Mouse (Mus musculus) liver, postnatal 0 days (tissue): ENCODE data around the gene Fam71b. TPM values are rescaled to one million over a fixed set of nuclear protein-coding genes. Genes with fewer than 3 reads are reported as not detected.

ENCODE experiments used
- ATAC-seq: fragments of 200-750 bp; cut with Nextera tagmentation; 2 replicates; pipeline ENCODE4 v1.8.0; 2017; ENCODE audit warnings: mild to moderate bottlenecking, moderate library complexity
- DNase-seq: peaks from one replicate; pipeline ENCODE4 v3.0.0-alpha.2; 2016
- H3K27ac ChIP-seq: fragments of 300-500 bp; sonication (generic); 2 replicates; pipeline ENCODE4 v1.5.1; 2014; ENCODE audit warnings: antibody characterized with exemption, moderate library complexity, mild to moderate bottlenecking, low read depth
- H3K27me3 ChIP-seq: fragments of 300-500 bp; sonication (generic); 2 replicates; pipeline ENCODE4 v1.6.1; 2014; ENCODE audit warnings: low read length, control low read depth, mixed read lengths; ENCODE audit not compliant: insufficient read depth
- H3K36me3 ChIP-seq: fragments of 300-500 bp; sonication (generic); replicated peaks from 2 replicates; pipeline ENCODE4 v1.6.1; 2014; ENCODE audit warnings: mild to moderate bottlenecking, control low read depth, low read length, moderate library complexity, mixed read lengths; ENCODE audit not compliant: insufficient read depth
- H3K4me1 ChIP-seq: fragments of 300-500 bp; sonication (generic); 2 replicates; pipeline ENCODE4 v1.6.1; 2014; ENCODE audit warnings: antibody characterized with exemption, mild to moderate bottlenecking, control low read depth; ENCODE audit not compliant: insufficient read depth
- H3K4me2 ChIP-seq: fragments of 300-500 bp; sonication (generic); 2 replicates; pipeline ENCODE4 v1.6.1; 2014; ENCODE audit warnings: low read depth, mild to moderate bottlenecking, low read length, moderate library complexity, mixed read lengths
- H3K4me3 ChIP-seq: fragments of 300-500 bp; sonication (generic); 2 replicates; pipeline ENCODE4 v1.5.1; 2014; ENCODE audit warnings: low read depth, low read length
- H3K9ac ChIP-seq: fragments of 300-500 bp; sonication (generic); replicated peaks from 2 replicates; pipeline ENCODE4 v1.6.1; 2014; ENCODE audit warnings: mild to moderate bottlenecking, moderate library complexity
- H3K9me3 ChIP-seq: fragments of 300-500 bp; sonication (generic); 2 replicates; pipeline ENCODE4 v1.6.1; 2016; ENCODE audit warnings: mild to moderate bottlenecking, control low read depth, low read length, mixed read lengths
- CTCF ChIP-seq: sonication (generic); IDR thresholded peaks from 2 replicates; pipeline ENCODE4 v1.5.1; 2016; ENCODE audit warnings: antibody characterized with exemption, low read depth
- EP300 ChIP-seq: IDR thresholded peaks from 2 replicates; pipeline ENCODE4 v1.6.1; 2016; ENCODE audit warnings: antibody characterized with exemption, low read depth, mild to moderate bottlenecking
- WGBS: fragments of 180-500 bp; shearing (Covaris S2); extraction: QIAGEN DNeasy Blood & Tissue Kit; methylation state at CpG from one replicate; pipeline ENCODE4 v1.1.7; 2014; ENCODE audit not compliant: insufficient replicate concordance; 5-methylcytosine and 5-hydroxymethylcytosine counted together
- polyA plus RNA-seq: library from polyadenylated mRNA; unstranded; fragments of >200 nt; fragmentation: Nextera tagmentation; extraction: Ambion mirVana; gene quantifications from 2 replicates; pipeline ENCODE4 v1.2.1, GENCODE M21; 2015

Gene Fam71b
- not detected in 2 replicates for polyA plus RNA-seq

GRCm38 (mm10) chr11:46396167-46396859, at the start of gene Fam71b:
TSS of gene Fam71b (plus strand) at chr11:46396559.
- H3K9me3 ChIP-seq = no peaks in the 10 kb centered on the region
- peak; percentile 41 for DNase-seq
- 53% methylated on average over 13 of the region's 13 CpGs for WGBS

GRCm38 (mm10) chr11:46347756-46348155, 48.6 kb upstream of the Fam71b start:
- ATAC-seq = no peak

More at GRCm38 (mm10) chr11:46396167-46396859, at the start of gene Fam71b:
- H3K4me1 ChIP-seq = peaks cover 20% of the 10 kb centered on the region
- no peak for TF ChIP-seq CTCF
- TF ChIP-seq EP300 = no peak
- no peak for ATAC-seq
- no peak within 1 kb of the TSS for H3K9ac ChIP-seq
- H3K4me2 ChIP-seq = no peak within 1 kb of the TSS
- no peaks in the 10 kb centered on the region for H3K27me3 ChIP-seq
- H3K27ac ChIP-seq = no peak within 1 kb of the TSS
- no peak within 1 kb of the TSS for H3K4me3 ChIP-seq
- no peaks in the 10 kb centered on the region for H3K36me3 ChIP-seq

GRCm38 (mm10) chr11:46348416-46348815, 47.9 kb upstream of the Fam71b start:
- Histone ChIP-seq H3K4me1 (no peaks in the 10 kb centered on the region), H3K4me2 (no peak overlapping the region), H3K36me3 (no peaks in the 10 kb centered on the region), H3K27ac (no peak overlapping the region), H3K9ac (no peak overlapping the region), H3K27me3 (no peaks in the 10 kb centered on the region), H3K9me3 (no peaks in the 10 kb centered on the region), H3K4me3 (no peak overlapping the region)
- ATAC-seq = no peak
- WGBS = 69% methylated on average over 3 of the region's 3 CpGs
- DNase-seq = no peak
- no peak for TF ChIP-seq EP300
- TF ChIP-seq CTCF = no peak

More at GRCm38 (mm10) chr11:46347756-46348155, 48.6 kb upstream of the Fam71b start:
- H3K9me3 ChIP-seq = no peaks in the 10 kb centered on the region
- no peak overlapping the region for H3K27ac ChIP-seq
- DNase-seq = no peak
- H3K27me3 ChIP-seq = no peaks in the 10 kb centered on the region
- no peak for TF ChIP-seq CTCF
- no peak for TF ChIP-seq EP300
- no peak overlapping the region for H3K4me2 ChIP-seq
- no peaks in the 10 kb centered on the region; the same call in 1 of the 2 replicates for H3K4me1 ChIP-seq
- no peaks in the 10 kb centered on the region for H3K36me3 ChIP-seq
- WGBS = 76% methylated on average over 5 of the region's 5 CpGs
- no peak overlapping the region for H3K9ac ChIP-seq
- H3K4me3 ChIP-seq = no peak overlapping the region

DNA sequence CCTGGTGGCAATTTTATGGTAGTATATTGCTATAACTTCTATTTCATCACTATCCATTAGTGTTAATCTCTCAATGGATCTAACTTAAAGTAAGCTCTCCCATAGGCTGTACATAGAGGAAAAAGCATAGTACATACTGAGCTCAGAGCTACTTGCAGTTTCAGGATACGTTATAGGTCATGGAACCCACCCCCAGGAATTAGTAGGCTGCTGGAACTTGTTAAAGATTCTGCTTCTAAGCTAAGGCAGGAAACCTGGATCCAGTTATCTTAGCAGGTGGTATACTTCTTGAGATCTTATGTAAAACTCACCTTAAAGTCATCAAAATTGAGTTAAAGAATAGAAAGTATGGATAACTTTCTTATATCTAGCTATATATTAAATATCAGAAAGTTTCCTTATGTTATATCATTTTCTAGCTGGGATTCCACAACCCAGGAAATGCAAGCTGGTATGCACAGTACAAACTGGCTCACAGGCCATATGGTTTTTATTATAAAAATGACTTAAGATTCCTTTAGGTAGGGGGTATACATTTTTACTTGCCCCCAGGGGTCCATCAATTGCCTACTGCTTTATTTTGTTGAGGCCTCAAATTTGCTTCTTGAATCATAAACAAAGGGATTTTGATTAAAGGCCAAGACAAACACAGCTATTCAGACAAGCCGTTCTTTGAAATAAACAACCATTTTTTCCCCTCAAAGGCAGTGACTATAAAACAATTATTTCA, 46.5 kb upstream of the Fam71b start:
- no peak for ATAC-seq
- Histone ChIP-seq H3K27ac (no peak overlapping the region), H3K4me3 (no peak overlapping the region), H3K4me2 (no peak overlapping the region), H3K9me3 (no peaks in the 10 kb centered on the region), H3K4me1 (no peaks in the 10 kb centered on the region), H3K9ac (no peak overlapping the region), H3K27me3 (no peaks in the 10 kb centered on the region), H3K36me3 (no peaks in the 10 kb centered on the region)
- TF ChIP-seq EP300 = no peak
- no peak for TF ChIP-seq CTCF
- 67% methylated on average over 2 of the region's 2 CpGs for WGBS
- DNase-seq = no peak

DNA sequence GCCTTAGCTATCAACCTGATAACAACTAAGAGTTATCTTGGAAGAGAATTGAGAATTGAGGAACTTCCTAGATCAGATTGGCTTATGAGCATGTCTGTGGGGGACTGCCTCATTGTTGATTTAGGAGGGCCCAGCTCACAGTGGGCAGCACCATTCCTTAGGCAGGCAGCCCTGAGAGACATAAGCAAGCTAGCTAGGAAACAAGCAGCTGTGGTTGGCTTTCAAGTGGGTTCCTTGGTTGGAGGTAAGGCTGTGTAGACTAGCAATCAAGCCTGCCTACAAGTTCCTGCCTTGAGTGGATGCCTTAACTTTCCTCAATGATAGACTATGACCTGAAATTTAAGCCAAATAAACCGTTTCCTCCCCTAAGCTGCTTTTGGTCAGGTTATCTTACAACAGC, 38.0 kb upstream of the Fam71b start:
- DNase-seq (no peak), ATAC-seq (no peak)
- Histone ChIP-seq H3K27ac (no peak overlapping the region), H3K9me3 (no peaks in the 10 kb centered on the region), H3K4me3 (no peak overlapping the region), H3K4me2 (no peak overlapping the region), H3K9ac (no peak overlapping the region), H3K4me1 (no peaks in the 10 kb centered on the region), H3K27me3 (no peaks in the 10 kb centered on the region), H3K36me3 (no peaks in the 10 kb centered on the region)
- 46% methylated on average over 1 of the region's 1 CpGs for WGBS
- TF ChIP-seq EP300 (no peak), CTCF (no peak)

GRCm38 (mm10) chr11:46360991-46361665, 35.2 kb upstream of the Fam71b start:
- Histone ChIP-seq H3K27ac (no peak overlapping the region), H3K27me3 (no peaks in the 10 kb centered on the region), H3K9ac (no peak overlapping the region), H3K36me3 (no peaks in the 10 kb centered on the region), H3K9me3 (no peaks in the 10 kb centered on the region), H3K4me1 (no peaks in the 10 kb centered on the region), H3K4me2 (no peak overlapping the region), H3K4me3 (no peak overlapping the region)
- WGBS = 73% methylated on average over 2 of the region's 2 CpGs
- no peak for TF ChIP-seq EP300
- no peak for TF ChIP-seq CTCF
- DNase-seq (no peak), ATAC-seq (no peak)
